Mouse (Mus musculus): ENCODE data around the gene Ncoa3. TPM values are rescaled to one million over a fixed set of nuclear protein-coding genes. Genes with fewer than 3 reads are reported as not detected.

The Ncoa3 gene
- polyA plus RNA-seq, 1 experiment from 2014 or later, result 14.4 TPM

DNA sequence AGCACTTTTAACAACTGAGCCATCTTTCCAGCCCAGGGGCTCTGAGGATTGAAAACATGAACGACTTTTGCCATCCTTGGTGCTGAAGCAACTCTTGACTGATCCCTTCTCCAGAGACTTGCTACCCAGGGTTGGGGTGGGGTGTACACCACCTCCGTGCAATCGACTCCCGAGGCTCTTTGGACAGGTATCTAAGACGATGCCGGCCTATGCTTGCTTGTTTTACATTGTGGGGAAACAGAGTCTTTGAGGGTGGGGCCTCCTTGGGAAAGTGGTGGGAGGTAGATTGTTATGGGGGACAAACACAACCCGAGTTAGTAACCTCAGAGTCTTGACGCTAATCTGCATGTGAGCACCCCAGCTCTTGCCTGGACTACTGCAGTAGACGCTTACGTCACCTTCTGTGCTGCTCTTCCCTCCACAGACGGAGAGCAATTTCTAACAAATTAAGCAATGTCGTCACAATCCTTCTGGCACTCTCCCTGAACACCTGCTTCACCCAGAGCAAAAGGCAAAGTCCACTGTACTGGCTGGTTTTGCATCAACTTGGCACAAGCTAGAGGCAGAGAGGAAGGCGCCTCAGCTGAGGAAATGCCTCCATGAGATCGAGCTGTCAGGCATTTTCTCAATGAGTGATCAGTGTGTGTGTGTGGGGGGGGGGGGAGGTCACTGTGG, 129.4 kb downstream of the Ncoa3 start:
- Histone ChIP-seq H3K27me3 (no peaks in the 10 kb centered on the region), H3K4me1 (replicated peaks) (no peaks in the 10 kb centered on the region), H3K9me3 (no peaks in the 10 kb centered on the region), H3K4me3 (replicated peaks) (no peak overlapping the region), H3K27ac (no peak overlapping the region), H3K9ac (replicated peaks) (no peak overlapping the region), H3K4me2 (replicated peaks) (no peak overlapping the region), H3K36me3 (peaks cover 5% of the 10 kb centered on the region)
- WGBS, result 84% methylated on average over 14 of the region's 14 CpGs
- no peak for ATAC-seq

DNA sequence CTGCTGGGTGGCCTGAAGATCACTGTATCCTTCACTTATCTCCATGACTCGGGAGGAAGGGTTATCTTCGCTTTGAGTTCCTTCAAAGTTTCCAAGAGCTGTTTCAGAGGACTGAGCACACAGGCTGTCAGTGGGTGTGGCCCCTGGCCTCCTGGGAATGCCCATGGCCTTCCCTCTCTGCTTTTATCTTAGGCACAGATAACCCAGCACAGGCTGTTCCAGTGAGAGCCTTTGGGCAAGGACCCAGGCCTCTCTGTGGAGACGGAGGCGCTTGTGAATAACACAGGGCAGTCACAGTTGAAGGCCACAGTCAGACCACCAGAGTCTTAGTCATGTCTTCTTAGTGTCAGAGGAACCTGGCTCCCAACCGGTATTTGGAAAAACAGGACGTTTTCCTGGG, 130.3 kb downstream of the Ncoa3 start:
- Histone ChIP-seq H3K4me3 (replicated peaks) (no peak overlapping the region), H3K4me2 (replicated peaks) (no peak overlapping the region), H3K27me3 (no peaks in the 10 kb centered on the region), H3K4me1 (replicated peaks) (no peaks in the 10 kb centered on the region), H3K36me3 (peaks cover 2% of the 10 kb centered on the region; the same call in 1 of the 2 replicates), H3K9ac (replicated peaks) (no peak overlapping the region), H3K9me3 (no peaks in the 10 kb centered on the region), H3K27ac (no peak overlapping the region)
- ATAC-seq, result no peak
- 89% methylated on average over 6 of the region's 6 CpGs for WGBS

Other genes starting within 250 kb of the Ncoa3 start
- 85.4 and 86.8 TPM in 2 replicates for gene Zmynd8, start 93.6 kb upstream of the Ncoa3 start, polyA plus RNA-seq (2015; fragmentation: Nextera tagmentation; extraction: Ambion mirVana)
- 60.7 and 73.4 TPM in 2 replicates for gene Sulf2, start 163.0 kb downstream of the Ncoa3 start, polyA plus RNA-seq (2015; fragmentation: Nextera tagmentation; extraction: Ambion mirVana)

All from midbrain, embryonic 13.5 days (tissue).